In genomic region chr3:84350311-84350710, GRCm38 (mm10) we compare ENCODE assay signal across 15 mouse cellular contexts. TPM values are rescaled to one million over a fixed set of nuclear protein-coding genes. Genes with fewer than 3 reads are reported as not detected.
DNase-seq lines count a peak whose midpoint lies in the region; ATAC-seq lines count a peak whose summit lies in the region.
"Had no signal": no experiment of that assay in that cellular context is flagged by ENCODE, and none has a peak within 500 bp of the region (broad histone marks: within the 10 kb centered on the region; RNA-seq: fewer than 3 reads in every experiment).

No protein-coding gene starts in this region.

- peak; percentile 26; the same call in 1 of the 2 replicates for ATAC-seq in heart, embryonic 12.5 days (ENCODE audit: insufficient number of reproducible peaks, low FRiP score)
- ATAC-seq in heart, embryonic 11.5 days (replicated peaks; ENCODE audit: insufficient number of reproducible peaks, low FRiP score, low TSS enrichment): no peak
- peak; percentile 96 for ATAC-seq in liver, embryonic 11.5 days (replicated peaks; ENCODE audit: low FRiP score)
- ATAC-seq in forebrain, embryonic 11.5 days (replicated peaks; ENCODE audit: low FRiP score): no peak
- ATAC-seq: Patski had no signal

- H3K36me3 ChIP-seq in heart, embryonic 12.5 days: no peaks in the 10 kb centered on the region
- no peaks in the 10 kb centered on the region for H3K36me3 ChIP-seq in heart, embryonic 11.5 days (ENCODE audit: control insufficient read depth, insufficient read depth, low read length)
- H3K36me3 ChIP-seq in liver, embryonic 11.5 days (ENCODE audit: control insufficient read depth, insufficient read depth, low read length): no peaks in the 10 kb centered on the region
- H3K36me3 ChIP-seq in forebrain, embryonic 11.5 days (ENCODE audit: control insufficient read depth, insufficient read depth, low read length): no peaks in the 10 kb centered on the region
- H3K36me3 ChIP-seq: embryonic facial prominence, embryonic 13.5 days had no signal

- H3K4me3 ChIP-seq in heart, embryonic 12.5 days: no peak overlapping the region
- H3K4me3 ChIP-seq in heart, embryonic 11.5 days (ENCODE audit: low read depth, low read length): no peak overlapping the region
- no peak overlapping the region for H3K4me3 ChIP-seq in liver, embryonic 11.5 days (ENCODE audit: low read depth, low read length)
- H3K4me3 ChIP-seq in forebrain, embryonic 11.5 days (ENCODE audit: low read depth, low read length): no peak overlapping the region
- H3K4me3 ChIP-seq: embryonic facial prominence, embryonic 13.5 days had no signal

- peak; percentile 38 for DNase-seq in c-Kit-negative CD71-positive TER-119-positive erythroid progenitor cells, embryonic 14.5 days (ENCODE audit: low read depth, low spot score)
- DNase-seq in liver, embryonic 11.5 days (ENCODE audit: low spot score): no peak
- DNase-seq in retina, postnatal 1 day: peak; percentile 56
- no peak for DNase-seq in embryo, embryonic 10 days (ENCODE audit: low spot score)
- no peak for DNase-seq in cerebellum, adult 11-12 months
- no peak for DNase-seq in forebrain, embryonic 11.5 days (ENCODE audit: low spot score)
- DNase-seq: adrenal gland, adult 8-10 months; cerebellum, adult 2 months; heart, postnatal 36 days; kidney, adult 11 months; thymus, adult 2 months had no signal

- peaks cover 63% of the 10 kb centered on the region for H3K27me3 ChIP-seq in heart, embryonic 12.5 days (replicated peaks)
- peaks cover 33% of the 10 kb centered on the region for H3K27me3 ChIP-seq in heart, embryonic 11.5 days (ENCODE audit: control insufficient read depth, insufficient read depth, low read length)
- peaks cover 12% of the 10 kb centered on the region for H3K27me3 ChIP-seq in liver, embryonic 11.5 days (replicated peaks; ENCODE audit: control insufficient read depth, insufficient read depth, low read length)
- no peaks in the 10 kb centered on the region; the same call in 1 of the 2 replicates for H3K27me3 ChIP-seq in forebrain, embryonic 11.5 days (ENCODE audit: control insufficient read depth, insufficient read depth, low read length)
- H3K27me3 ChIP-seq: Patski had no signal

- no peak overlapping the region for H3K27ac ChIP-seq in heart, embryonic 12.5 days (ENCODE audit: poor library complexity, severe bottlenecking)
- H3K27ac ChIP-seq in heart, embryonic 11.5 days (ENCODE audit: low read depth, low read length): no peak overlapping the region
- 0 out of 2 replicates have a peak overlapping the region, but pooled peaks have one; percentile 16 for H3K27ac ChIP-seq in liver, embryonic 11.5 days (ENCODE audit: low read depth, low read length)
- no peak overlapping the region for H3K27ac ChIP-seq in forebrain, embryonic 11.5 days (ENCODE audit: low read depth, low read length)
- H3K27ac ChIP-seq: embryonic facial prominence, embryonic 13.5 days had no signal

- peaks cover 12% of the 10 kb centered on the region for H3K4me1 ChIP-seq in heart, embryonic 12.5 days (replicated peaks)
- no peaks in the 10 kb centered on the region; the same call in 1 of the 2 replicates for H3K4me1 ChIP-seq in heart, embryonic 11.5 days (ENCODE audit: control insufficient read depth, insufficient read depth, low read length)
- H3K4me1 ChIP-seq in liver, embryonic 11.5 days (replicated peaks; ENCODE audit: control insufficient read depth, insufficient read depth, low read length): peaks cover 16% of the 10 kb centered on the region
- H3K4me1 ChIP-seq in forebrain, embryonic 11.5 days (replicated peaks; ENCODE audit: control insufficient read depth, insufficient read depth, low read length): no peaks in the 10 kb centered on the region

- no peak overlapping the region for H3K4me2 ChIP-seq in heart, embryonic 12.5 days
- no peak overlapping the region for H3K4me2 ChIP-seq in heart, embryonic 11.5 days
- no peak overlapping the region for H3K4me2 ChIP-seq in liver, embryonic 11.5 days
- no peak overlapping the region for H3K4me2 ChIP-seq in forebrain, embryonic 11.5 days (ENCODE audit: low read depth, low read length, severe bottlenecking)
- H3K4me2 ChIP-seq: embryonic facial prominence, embryonic 13.5 days had no signal

- WGBS in heart, embryonic 12.5 days: 40% methylated on average over 6 of the region's 6 CpGs
- 42% methylated on average over 6 of the region's 6 CpGs for WGBS in heart, embryonic 11.5 days (ENCODE audit: insufficient replicate concordance)
- 54% methylated on average over 6 of the region's 6 CpGs for WGBS in liver, embryonic 11.5 days
- WGBS in forebrain, embryonic 11.5 days: 80% methylated on average over 6 of the region's 6 CpGs

- H3K9me3 ChIP-seq in heart, embryonic 12.5 days (replicated peaks): no peaks in the 10 kb centered on the region
- H3K9me3 ChIP-seq in heart, embryonic 11.5 days (replicated peaks; ENCODE audit: control insufficient read depth, low read length): no peaks in the 10 kb centered on the region
- H3K9me3 ChIP-seq in liver, embryonic 11.5 days (ENCODE audit: control insufficient read depth, low read length): no peaks in the 10 kb centered on the region
- no peaks in the 10 kb centered on the region for H3K9me3 ChIP-seq in forebrain, embryonic 11.5 days (ENCODE audit: control insufficient read depth, low read length)
- H3K9me3 ChIP-seq: embryonic facial prominence, embryonic 13.5 days had no signal

- no peak overlapping the region for H3K9ac ChIP-seq in heart, embryonic 12.5 days
- no peak overlapping the region for H3K9ac ChIP-seq in heart, embryonic 11.5 days (ENCODE audit: low read depth, low read length)
- no peak overlapping the region for H3K9ac ChIP-seq in liver, embryonic 11.5 days (ENCODE audit: low read depth, low read length)
- H3K9ac ChIP-seq in forebrain, embryonic 11.5 days (ENCODE audit: low read length): no peak overlapping the region
- H3K9ac ChIP-seq: embryonic facial prominence, embryonic 13.5 days had no signal

RNA-seq across cellular contexts. Expression of gene Trim2, which starts 43.6 kb away (rescaled TPM):
- polyA plus RNA-seq in heart, embryonic 12.5 days (2016; fragmentation: Nextera tagmentation; extraction: Ambion mirVana): 9.0 and 10.1 TPM in 2 replicates
- polyA plus RNA-seq in heart, embryonic 11.5 days (2014; fragmentation: Nextera tagmentation; extraction: Ambion mirVana): 8.9 TPM in 2 replicates
- polyA plus RNA-seq in liver, embryonic 11.5 days (2014; fragmentation: Nextera tagmentation; extraction: Ambion mirVana): 7.7 and 8.2 TPM in 2 replicates
- 63.0 and 70.3 TPM in 2 replicates for polyA plus RNA-seq in forebrain, embryonic 11.5 days (2014; fragmentation: Nextera tagmentation; extraction: Ambion mirVana)

Comparison
In these comparisons a context has a peak if more than half of its experiments do, and no peak if none do; other contexts are left out.
1. ATAC-seq: peak in heart, embryonic 12.5 days (single experiment) and liver, embryonic 11.5 days (single experiment); none in heart, embryonic 11.5 days (single experiment) and forebrain, embryonic 11.5 days (single experiment).
2. DNase-seq: peak in c-Kit-negative CD71-positive TER-119-positive erythroid progenitor cells, embryonic 14.5 days (single experiment) and retina, postnatal 1 day (single experiment); none in liver, embryonic 11.5 days (single experiment), embryo, embryonic 10 days (single experiment), cerebellum, adult 11-12 months (single experiment) and forebrain, embryonic 11.5 days (single experiment).